Mouse (Mus musculus): Measurements from ENCODE around the gene Fam208a. TPM values are rescaled to one million over a fixed set of nuclear protein-coding genes. Genes with fewer than 3 reads are reported as not detected.
A peak's percentile ranks its signal among the peaks of the same experiment; 100 is the strongest.

The Fam208a gene
- polyA plus RNA-seq, 1 experiment, result 9.5 TPM

- Histone ChIP-seq H3K4me1 (ENCODE audit: control insufficient read depth, insufficient read depth, insufficient read length, low read length) (no peaks in the 10 kb centered on the region), H3K27ac (replicated peaks; ENCODE audit: low read depth, low read length) (no peak overlapping the region), H3K4me3 (ENCODE audit: insufficient read depth, low read depth, low read length) (no peak overlapping the region)
Measured at GRCm38 (mm10) chr14:27440921-27441320, 12.3 kb downstream of the Fam208a start.

- no peaks in the 10 kb centered on the region for H3K4me1 ChIP-seq (ENCODE audit: control insufficient read depth, insufficient read depth, insufficient read length, low read length)
- peak overlapping the region; percentile 56 for H3K27ac ChIP-seq (replicated peaks; ENCODE audit: low read depth, low read length)
- no peak overlapping the region for H3K4me3 ChIP-seq (ENCODE audit: insufficient read depth, low read depth, low read length)
Measured at GRCm38 (mm10) chr14:27444851-27445281, 16.2 kb downstream of the Fam208a start.

- Histone ChIP-seq H3K4me1 (ENCODE audit: control insufficient read depth, insufficient read depth, insufficient read length, low read length) (no peaks in the 10 kb centered on the region), H3K27ac (replicated peaks; ENCODE audit: low read depth, low read length) (no peak overlapping the region), H3K4me3 (ENCODE audit: insufficient read depth, low read depth, low read length) (no peak overlapping the region)
Measured at GRCm38 (mm10) chr14:27446963-27447362, 18.3 kb downstream of the Fam208a start.

GRCm38 (mm10) chr14:27491399-27491798 lies 62.8 kb downstream of the Fam208a start:
- H3K4me3 ChIP-seq (ENCODE audit: insufficient read depth, low read depth, low read length), result no peak overlapping the region
- H3K27ac ChIP-seq (replicated peaks; ENCODE audit: low read depth, low read length), result no peak overlapping the region
- H3K4me1 ChIP-seq (ENCODE audit: control insufficient read depth, insufficient read depth, insufficient read length, low read length), result no peaks in the 10 kb centered on the region

- Histone ChIP-seq H3K27ac (replicated peaks; ENCODE audit: low read depth, low read length) (no peak overlapping the region), H3K4me1 (ENCODE audit: control insufficient read depth, insufficient read depth, insufficient read length, low read length) (no peaks in the 10 kb centered on the region), H3K4me3 (ENCODE audit: insufficient read depth, low read depth, low read length) (no peak overlapping the region)
Measured at GRCm38 (mm10) chr14:27493516-27493915, 64.9 kb downstream of the Fam208a start.

- Histone ChIP-seq H3K4me3 (ENCODE audit: insufficient read depth, low read depth, low read length) (no peak overlapping the region), H3K4me1 (ENCODE audit: control insufficient read depth, insufficient read depth, insufficient read length, low read length) (no peaks in the 10 kb centered on the region), H3K27ac (replicated peaks; ENCODE audit: low read depth, low read length) (no peak overlapping the region)
Measured at GRCm38 (mm10) chr14:27501096-27501495, 72.5 kb downstream of the Fam208a start.

GRCm38 (mm10) chr14:27507894-27508643 lies 79.4 kb downstream of the Fam208a start, which contains the start of gene Ccdc66:
TSS of gene Ccdc66 (minus strand) at chr14:27508460.
- Histone ChIP-seq H3K4me1 (ENCODE audit: control insufficient read depth, insufficient read depth, insufficient read length, low read length) (no peaks in the 10 kb centered on the region), H3K27ac (replicated peaks; ENCODE audit: low read depth, low read length) (0 out of 2 replicates have a peak within 1 kb of the TSS, but pooled peaks have one; percentile 33)

GRCm38 (mm10) chr14:27508644-27509301 lies 80.1 kb downstream of the Fam208a start:
- H3K27ac ChIP-seq (replicated peaks; ENCODE audit: low read depth, low read length), result 0 out of 2 replicates have a peak overlapping the region, but pooled peaks have one; percentile 33
- peak overlapping the region; percentile 78 for H3K4me3 ChIP-seq (ENCODE audit: insufficient read depth, low read depth, low read length)
- no peaks in the 10 kb centered on the region for H3K4me1 ChIP-seq (ENCODE audit: control insufficient read depth, insufficient read depth, insufficient read length, low read length)

More at GRCm38 (mm10) chr14:27507894-27508643, 79.4 kb downstream of the Fam208a start, which contains the start of gene Ccdc66:
- peak within 1 kb of the TSS; percentile 78 for H3K4me3 ChIP-seq (ENCODE audit: insufficient read depth, low read depth, low read length)

- Histone ChIP-seq H3K4me3 (ENCODE audit: insufficient read depth, low read depth, low read length) (no peak overlapping the region), H3K27ac (replicated peaks; ENCODE audit: low read depth, low read length) (no peak overlapping the region), H3K4me1 (ENCODE audit: control insufficient read depth, insufficient read depth, insufficient read length, low read length) (no peaks in the 10 kb centered on the region)
Measured at GRCm38 (mm10) chr14:27524541-27524940, 95.9 kb downstream of the Fam208a start.

Other genes with a start within 250 kb of the Fam208a start
- 7.9 and 8.8 TPM in 2 replicates for gene Ccdc66, start 79.6 kb downstream of the Fam208a start, polyA plus RNA-seq (2012; ENCODE audit: insufficient read depth, insufficient read length, missing spikeins)
- not detected in 2 replicates for gene Erc2, start 193.6 kb downstream of the Fam208a start, polyA plus RNA-seq (2012; ENCODE audit: insufficient read depth, insufficient read length, missing spikeins)